Mouse (Mus musculus) embryonic facial prominence, embryonic 13.5 days (tissue): ENCODE results near the gene Marcks. TPM values are rescaled to one million over a fixed set of nuclear protein-coding genes. Genes with fewer than 3 reads are reported as not detected.
"Not testable (repeated sequence)": the region's sequence is repeated elsewhere in the genome, so short reads cannot be mapped to it uniquely, and the experiment has no call there.

Experiments used
- ATAC-seq: fragments of 200-750 bp; cut with Nextera tagmentation; 2 replicates; pipeline ENCODE4 v1.8.0; 2017; ENCODE audit warnings: low read depth; ENCODE audit not compliant: insufficient number of reproducible peaks, insufficient read depth, low FRiP score, low TSS enrichment
- H3K27ac ChIP-seq: fragments of 300-500 bp; sonication (generic); 2 replicates; pipeline ENCODE4 v1.5.1; 2015; ENCODE audit warnings: moderate library complexity, mild to moderate bottlenecking, inconsistent platforms
- H3K27me3 ChIP-seq: fragments of 300-500 bp; sonication (generic); 2 replicates; pipeline ENCODE4 v1.6.1; 2015; ENCODE audit warnings: mild to moderate bottlenecking, inconsistent platforms
- H3K36me3 ChIP-seq: fragments of 300-500 bp; sonication (generic); 2 replicates; pipeline ENCODE4 v1.6.1; 2015; ENCODE audit warnings: mild to moderate bottlenecking, inconsistent platforms
- H3K4me1 ChIP-seq: fragments of 300-500 bp; sonication (generic); 2 replicates; pipeline ENCODE4 v1.6.1; 2015; ENCODE audit warnings: inconsistent platforms
- H3K4me2 ChIP-seq: fragments of 300-500 bp; sonication (generic); 2 replicates; pipeline ENCODE4 v1.6.1; 2015; ENCODE audit warnings: moderate library complexity, mild to moderate bottlenecking, inconsistent platforms
- H3K4me3 ChIP-seq: fragments of 300-500 bp; sonication (generic); 2 replicates; pipeline ENCODE4 v1.5.1; 2015; ENCODE audit warnings: mild to moderate bottlenecking, inconsistent platforms
- H3K9ac ChIP-seq: fragments of 300-500 bp; sonication (generic); 2 replicates; pipeline ENCODE4 v1.6.1; 2015; ENCODE audit warnings: mild to moderate bottlenecking, inconsistent platforms
- H3K9me3 ChIP-seq: fragments of 300-500 bp; sonication (generic); 2 replicates; pipeline ENCODE4 v1.6.1; 2016; ENCODE audit warnings: inconsistent platforms
- WGBS: fragments of 180-500 bp; shearing (Covaris S2); methylation state at CpG from one replicate; pipeline ENCODE4 v1.1.7; 2015; ENCODE audit warnings: mixed read lengths; 5-methylcytosine and 5-hydroxymethylcytosine counted together
- polyA plus RNA-seq: library from polyadenylated mRNA; unstranded; fragments of >200 nt; fragmentation: Nextera tagmentation; extraction: Ambion mirVana; gene quantifications from 2 replicates; pipeline ENCODE4 v1.2.1, GENCODE M21; 2015

The Marcks gene
- polyA plus RNA-seq, 1 experiment from 2014 or later: 215 TPM

- no peak for ATAC-seq
- no peaks in the 10 kb centered on the region for H3K27me3 ChIP-seq
Observed at GRCm38 (mm10) chr10:37096529-37096928, 42.2 kb downstream of the Marcks start.

DNA sequence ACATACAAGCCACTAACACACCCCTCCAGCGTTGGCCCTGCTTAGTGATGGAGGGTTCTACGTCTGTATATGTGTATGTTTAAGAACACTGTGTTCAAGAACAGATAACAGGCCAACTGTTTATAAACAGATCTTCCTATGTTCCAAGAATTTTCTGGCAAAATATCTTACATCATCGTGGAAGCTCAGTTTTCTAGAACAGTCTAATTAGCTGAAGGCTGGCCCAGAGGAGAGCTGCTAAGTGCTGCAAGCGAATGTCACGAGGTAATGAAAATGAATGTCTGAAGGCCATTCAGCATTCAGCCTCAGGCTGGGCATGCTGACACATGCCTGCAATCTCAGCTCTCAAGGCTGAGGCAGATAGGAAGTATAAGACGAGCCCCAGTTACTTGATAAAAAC lies 42.9 kb downstream of the Marcks start:
- 62% methylated on average over 6 of the region's 6 CpGs for WGBS
- no peak for ATAC-seq
- H3K4me2 ChIP-seq: no peak overlapping the region
- H3K9ac ChIP-seq: no peak overlapping the region
- H3K36me3 ChIP-seq: no peaks in the 10 kb centered on the region
- no peaks in the 10 kb centered on the region for H3K9me3 ChIP-seq
- H3K4me1 ChIP-seq: no peaks in the 10 kb centered on the region
- no peak overlapping the region for H3K27ac ChIP-seq
- H3K4me3 ChIP-seq: no peak overlapping the region
- no peaks in the 10 kb centered on the region for H3K27me3 ChIP-seq

More at GRCm38 (mm10) chr10:37096529-37096928, 42.2 kb downstream of the Marcks start:
- Histone ChIP-seq H3K36me3 (no peaks in the 10 kb centered on the region), H3K9me3 (no peaks in the 10 kb centered on the region), H3K4me2 (no peak overlapping the region), H3K27ac (no peak overlapping the region), H3K9ac (no peak overlapping the region), H3K4me1 (no peaks in the 10 kb centered on the region), H3K4me3 (no peak overlapping the region)
- 82% methylated on average over 3 of the region's 3 CpGs for WGBS

- no peak overlapping the region for H3K4me3 ChIP-seq
- H3K4me2 ChIP-seq: no peak overlapping the region
- H3K9ac ChIP-seq: no peak overlapping the region
- no peak for ATAC-seq
- H3K27ac ChIP-seq: no peak overlapping the region
- no peaks in the 10 kb centered on the region for H3K4me1 ChIP-seq
- H3K27me3 ChIP-seq: no peaks in the 10 kb centered on the region
- no peaks in the 10 kb centered on the region for H3K9me3 ChIP-seq
- H3K36me3 ChIP-seq: no peaks in the 10 kb centered on the region
Observed at GRCm38 (mm10) chr10:37093306-37093705, 45.4 kb downstream of the Marcks start.

DNA sequence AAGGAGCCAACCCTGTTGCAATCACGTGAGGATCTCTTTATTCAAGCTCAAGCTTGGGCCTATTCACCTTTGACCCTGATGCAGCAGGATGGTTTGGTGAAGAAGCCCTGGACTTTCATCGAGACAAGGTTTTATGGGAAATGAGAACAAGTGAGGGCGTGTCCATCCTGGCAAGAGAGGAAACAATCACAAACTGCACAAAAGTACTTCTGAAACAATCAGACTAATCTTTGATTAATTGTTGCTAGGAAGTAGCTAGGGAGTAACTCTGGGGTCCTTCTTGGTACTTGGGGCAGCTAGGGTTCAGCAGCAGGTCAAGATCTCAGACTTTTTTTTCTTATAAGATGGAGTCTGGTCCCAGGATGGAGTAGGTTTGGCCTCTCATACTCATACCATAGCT lies 48.3 kb downstream of the Marcks start:
- Histone ChIP-seq H3K27me3 (no peaks in the 10 kb centered on the region), H3K27ac (no peak overlapping the region), H3K4me1 (no peaks in the 10 kb centered on the region), H3K36me3 (no peaks in the 10 kb centered on the region), H3K9ac (no peak overlapping the region), H3K4me2 (no peak overlapping the region), H3K4me3 (no peak overlapping the region), H3K9me3 (peaks cover 3% of the 10 kb centered on the region; the same call in 1 of the 2 replicates)
- no peak for ATAC-seq
- 89% methylated on average over 3 of the region's 3 CpGs for WGBS

GRCm38 (mm10) chr10:37084071-37084470 lies 54.6 kb downstream of the Marcks start:
- not testable (repeated sequence) for H3K4me1 ChIP-seq, ATAC-seq, H3K27ac ChIP-seq, H3K27me3 ChIP-seq, H3K4me3 ChIP-seq, H3K9ac ChIP-seq, H3K36me3 ChIP-seq, H3K4me2 ChIP-seq, H3K9me3 ChIP-seq
- 87% methylated on average over 2 of the region's 2 CpGs for WGBS

Other genes with a start within 250 kb of the Marcks start
- gene Hdac2, start 164.4 kb downstream of the Marcks start, polyA plus RNA-seq: 327 and 352 TPM in 2 replicates